Mouse (Mus musculus): Measurements from ENCODE around the gene Triobp.

- TF ChIP-seq CTCF (IDR thresholded peaks at IDR 0.05; ENCODE audit: control insufficient read depth, insufficient read depth, low read length) (no peak), POLR2A (IDR thresholded peaks at IDR 0.05; ENCODE audit: borderline replicate concordance, control insufficient read depth, low read depth, low read length) (peak; percentile 65; the same call in 1 of the 2 replicates)
Measured at GRCm38 (mm10) chr15:79028237-79028738, 80.8 kb downstream of the Triobp start, which contains the start of gene H1f0.
